Mouse (Mus musculus) hindbrain, embryonic 12.5 days (tissue): ENCODE measurements around the gene Med29. TPM values are rescaled to one million over a fixed set of nuclear protein-coding genes. Genes with fewer than 3 reads are reported as not detected.
A peak's percentile ranks its signal among the peaks of the same experiment; 100 is the strongest.

ENCODE experiments used
- ATAC-seq: fragments of 200-750 bp; cut with Nextera tagmentation; 2 replicates; pipeline ENCODE4 v1.8.0; 2017; ENCODE audit warnings: moderate TSS enrichment; ENCODE audit not compliant: low FRiP score
- H3K27ac ChIP-seq: fragments of 300-500 bp; sonication (generic); 2 replicates; pipeline ENCODE4 v1.5.1; 2016; ENCODE audit warnings: mild to moderate bottlenecking
- H3K27me3 ChIP-seq: fragments of 300-500 bp; sonication (generic); 2 replicates; pipeline ENCODE4 v1.6.1; 2016; ENCODE audit warnings: mild to moderate bottlenecking
- H3K36me3 ChIP-seq: fragments of 300-500 bp; sonication (generic); 2 replicates; pipeline ENCODE4 v1.6.1; 2016; ENCODE audit warnings: mild to moderate bottlenecking
- H3K4me1 ChIP-seq: fragments of 300-500 bp; sonication (generic); 2 replicates; pipeline ENCODE4 v1.6.1; 2016
- H3K4me2 ChIP-seq: fragments of 300-500 bp; sonication (generic); replicated peaks from 2 replicates; pipeline ENCODE4 v1.6.1; 2016; ENCODE audit warnings: mild to moderate bottlenecking
- H3K4me3 ChIP-seq: fragments of 300-500 bp; sonication (generic); 2 replicates; pipeline ENCODE4 v1.5.1; 2016; ENCODE audit warnings: mild to moderate bottlenecking
- H3K9ac ChIP-seq: fragments of 300-500 bp; sonication (generic); 2 replicates; pipeline ENCODE4 v1.6.1; 2016; ENCODE audit warnings: mild to moderate bottlenecking, moderate library complexity
- H3K9me3 ChIP-seq: fragments of 300-500 bp; sonication (generic); replicated peaks from 2 replicates; pipeline ENCODE4 v1.6.1; 2016; ENCODE audit warnings: mild to moderate bottlenecking
- WGBS: fragments of 180-500 bp; shearing (Covaris S2); methylation state at CpG from one replicate; pipeline ENCODE4 v1.1.7; 2016; 5-methylcytosine and 5-hydroxymethylcytosine counted together
- polyA plus RNA-seq: library from polyadenylated mRNA; unstranded; fragments of >200 nt; fragmentation: Nextera tagmentation; extraction: Ambion mirVana; gene quantifications from 2 replicates; pipeline ENCODE4 v1.2.1, GENCODE M21; 2016

Med29 gene
- polyA plus RNA-seq, 1 experiment from 2014 or later = 42.2 TPM

DNA sequence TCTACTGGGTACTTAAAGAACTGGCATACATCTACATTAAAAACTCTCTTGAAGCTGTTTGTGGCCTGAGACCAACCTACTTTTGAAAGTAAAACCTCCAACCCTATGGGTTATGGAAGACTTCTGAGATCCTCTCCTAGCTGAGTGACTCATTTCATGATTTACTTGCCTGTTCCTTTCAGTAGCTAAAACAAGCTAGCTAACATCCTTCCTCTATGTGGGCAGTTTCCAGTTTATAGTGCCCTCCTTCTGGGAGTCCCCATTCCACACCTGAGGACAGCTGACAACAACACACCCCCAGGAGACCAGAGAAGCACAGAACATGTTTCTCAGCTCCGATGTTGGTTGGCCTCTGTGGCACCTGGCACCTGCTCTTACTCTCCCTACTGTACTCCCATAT lies 30.5 kb upstream of the Med29 start:
- Histone ChIP-seq H3K4me2 (no peak overlapping the region), H3K9ac (no peak overlapping the region), H3K27ac (no peak overlapping the region), H3K4me3 (no peak overlapping the region), H3K9me3 (no peaks in the 10 kb centered on the region), H3K36me3 (peaks cover 58% of the 10 kb centered on the region), H3K4me1 (no peaks in the 10 kb centered on the region), H3K27me3 (no peaks in the 10 kb centered on the region)
- WGBS = 92% methylated on average over 1 of the region's 1 CpGs
- ATAC-seq = no peak

DNA sequence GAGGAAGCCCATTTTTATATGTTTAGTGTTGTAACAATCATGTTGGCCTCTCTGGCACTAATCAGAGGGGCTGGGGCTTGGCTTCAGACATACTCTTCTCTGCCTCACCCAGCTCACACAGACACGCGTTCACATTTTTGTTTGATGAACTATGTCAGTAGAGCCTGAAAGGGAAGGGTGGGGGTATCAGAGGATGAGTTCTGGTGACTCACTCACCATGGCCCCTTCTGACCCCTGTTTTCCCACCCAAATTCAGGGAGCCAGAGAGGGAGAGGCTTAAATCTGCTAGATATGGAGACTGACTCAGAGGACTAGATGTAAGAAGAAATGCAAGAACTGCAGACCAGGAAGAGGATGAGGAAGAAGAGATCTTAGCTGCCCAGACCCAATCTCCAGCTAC lies 26.9 kb upstream of the Med29 start:
- no peak overlapping the region for H3K9ac ChIP-seq
- no peak for ATAC-seq
- peaks cover 82% of the 10 kb centered on the region for H3K36me3 ChIP-seq
- H3K27me3 ChIP-seq = no peaks in the 10 kb centered on the region
- H3K4me2 ChIP-seq = no peak overlapping the region
- no peak overlapping the region for H3K4me3 ChIP-seq
- no peak overlapping the region for H3K27ac ChIP-seq
- H3K4me1 ChIP-seq = no peaks in the 10 kb centered on the region
- WGBS = 96% methylated on average over 2 of the region's 2 CpGs
- no peaks in the 10 kb centered on the region for H3K9me3 ChIP-seq

GRCm38 (mm10) chr7:28418096-28418670 lies 25.7 kb upstream of the Med29 start:
- peaks cover 83% of the 10 kb centered on the region for H3K36me3 ChIP-seq
- H3K27me3 ChIP-seq = no peaks in the 10 kb centered on the region
- WGBS = 90% methylated on average over 8 of the region's 8 CpGs
- no peak overlapping the region for H3K27ac ChIP-seq
- no peak overlapping the region for H3K4me2 ChIP-seq
- no peak overlapping the region for H3K4me3 ChIP-seq
- no peaks in the 10 kb centered on the region for H3K4me1 ChIP-seq
- H3K9me3 ChIP-seq = no peaks in the 10 kb centered on the region
- H3K9ac ChIP-seq = no peak overlapping the region
- no peak for ATAC-seq

DNA sequence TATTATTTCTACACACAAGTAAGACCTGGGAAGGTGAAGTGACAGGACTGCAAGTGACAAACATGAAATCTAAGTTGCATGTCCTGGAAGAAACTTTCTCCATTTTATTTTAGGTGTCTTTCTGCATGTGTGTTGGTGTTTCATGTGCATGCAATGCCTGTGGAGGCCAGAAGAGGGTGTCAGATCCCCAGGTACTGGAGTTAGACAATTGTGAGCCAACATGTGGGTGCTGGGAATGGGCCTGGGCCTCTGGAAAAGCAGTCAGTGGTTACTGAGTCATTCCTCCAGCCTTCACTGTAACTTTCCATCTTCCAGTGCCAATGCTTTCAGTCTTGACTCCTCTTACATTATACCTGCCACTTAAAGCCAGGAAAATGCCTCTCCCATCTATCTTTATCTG lies 24.9 kb upstream of the Med29 start:
- no peaks in the 10 kb centered on the region for H3K27me3 ChIP-seq
- no peak overlapping the region for H3K4me2 ChIP-seq
- H3K9ac ChIP-seq = no peak overlapping the region
- no peak for ATAC-seq
- H3K4me1 ChIP-seq = no peaks in the 10 kb centered on the region
- peaks cover 83% of the 10 kb centered on the region for H3K36me3 ChIP-seq
- no peaks in the 10 kb centered on the region for H3K9me3 ChIP-seq
- H3K27ac ChIP-seq = no peak overlapping the region
- H3K4me3 ChIP-seq = no peak overlapping the region

GRCm38 (mm10) chr7:28412826-28413225 lies 20.3 kb upstream of the Med29 start:
- Histone ChIP-seq H3K9ac (no peak overlapping the region), H3K4me1 (no peaks in the 10 kb centered on the region), H3K36me3 (peaks cover 82% of the 10 kb centered on the region), H3K9me3 (no peaks in the 10 kb centered on the region), H3K4me3 (no peak overlapping the region), H3K27me3 (no peaks in the 10 kb centered on the region), H3K27ac (no peak overlapping the region), H3K4me2 (no peak overlapping the region)
- WGBS = 89% methylated on average over 4 of the region's 4 CpGs
- ATAC-seq = no peak

DNA sequence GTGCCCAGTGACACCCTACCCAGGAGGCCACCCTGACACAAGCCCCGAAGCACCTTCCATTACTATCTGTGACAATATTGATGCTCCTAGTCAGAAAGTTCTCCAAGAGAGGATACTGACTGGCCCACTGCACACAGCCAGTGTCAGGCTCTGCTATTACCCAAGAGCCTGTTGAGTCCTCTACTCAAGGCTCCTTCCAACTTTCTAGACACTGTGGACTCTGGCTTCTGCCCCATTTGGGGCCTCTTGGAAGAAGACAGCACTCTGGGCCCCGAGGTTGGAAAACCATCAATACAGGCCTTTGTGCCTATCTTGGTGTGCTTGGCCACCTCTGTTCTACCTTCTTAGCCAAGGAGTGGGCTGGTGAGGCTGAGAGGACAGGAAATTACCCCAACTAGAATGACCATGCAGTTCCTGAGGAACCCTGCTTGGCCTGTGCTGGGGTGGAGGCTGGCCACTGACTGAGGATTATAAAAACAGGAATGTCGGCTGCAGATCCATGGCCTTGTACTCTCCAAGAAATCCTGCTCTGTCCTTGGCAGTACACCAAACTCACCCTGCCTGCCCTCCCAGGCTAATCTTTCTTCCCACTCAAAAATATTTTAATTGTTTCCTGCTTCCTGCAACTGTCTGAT lies 18.4 kb upstream of the Med29 start:
- ATAC-seq = no peak
- Histone ChIP-seq H3K9me3 (no peaks in the 10 kb centered on the region), H3K27me3 (no peaks in the 10 kb centered on the region), H3K27ac (no peak overlapping the region), H3K9ac (no peak overlapping the region), H3K4me3 (no peak overlapping the region), H3K36me3 (peaks cover 87% of the 10 kb centered on the region), H3K4me1 (no peaks in the 10 kb centered on the region), H3K4me2 (no peak overlapping the region)
- 86% methylated on average over 3 of the region's 3 CpGs for WGBS

- H3K36me3 ChIP-seq = peaks cover 89% of the 10 kb centered on the region
- H3K27ac ChIP-seq = no peak overlapping the region
- H3K4me1 ChIP-seq = no peaks in the 10 kb centered on the region
- 86% methylated on average over 3 of the region's 3 CpGs for WGBS
- H3K4me3 ChIP-seq = no peak overlapping the region
- H3K27me3 ChIP-seq = no peaks in the 10 kb centered on the region
- H3K9ac ChIP-seq = no peak overlapping the region
- H3K9me3 ChIP-seq = no peaks in the 10 kb centered on the region
- H3K4me2 ChIP-seq = no peak overlapping the region
- ATAC-seq = no peak
Measured at GRCm38 (mm10) chr7:28401942-28402341, 9.4 kb upstream of the Med29 start.

DNA sequence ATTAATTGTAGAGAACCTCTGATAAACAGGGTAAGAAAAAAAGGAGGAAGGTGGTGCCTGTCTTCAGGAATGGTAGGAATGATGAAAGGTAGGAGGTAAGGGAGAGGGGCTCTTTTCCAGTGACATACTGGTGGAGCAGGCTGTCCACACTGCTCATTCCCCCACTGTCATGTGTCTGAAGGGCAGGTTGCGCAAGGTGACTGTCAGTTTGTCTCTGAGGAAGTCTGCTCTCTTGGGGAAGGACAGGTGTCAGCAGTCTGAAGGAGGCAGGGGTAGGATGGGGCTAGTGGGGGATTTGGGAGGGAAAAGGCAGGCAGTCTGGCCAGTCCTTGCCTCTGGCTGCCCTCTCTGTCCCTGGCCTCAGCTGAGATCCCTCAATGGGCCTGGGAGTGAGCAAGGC lies 8.5 kb upstream of the Med29 start:
- WGBS = 100% methylated on average over 1 of the region's 1 CpGs
- Histone ChIP-seq H3K36me3 (peaks cover 89% of the 10 kb centered on the region), H3K27ac (no peak overlapping the region), H3K9me3 (no peaks in the 10 kb centered on the region), H3K27me3 (no peaks in the 10 kb centered on the region), H3K4me2 (no peak overlapping the region), H3K9ac (no peak overlapping the region), H3K4me3 (no peak overlapping the region), H3K4me1 (no peaks in the 10 kb centered on the region)
- ATAC-seq = no peak

DNA sequence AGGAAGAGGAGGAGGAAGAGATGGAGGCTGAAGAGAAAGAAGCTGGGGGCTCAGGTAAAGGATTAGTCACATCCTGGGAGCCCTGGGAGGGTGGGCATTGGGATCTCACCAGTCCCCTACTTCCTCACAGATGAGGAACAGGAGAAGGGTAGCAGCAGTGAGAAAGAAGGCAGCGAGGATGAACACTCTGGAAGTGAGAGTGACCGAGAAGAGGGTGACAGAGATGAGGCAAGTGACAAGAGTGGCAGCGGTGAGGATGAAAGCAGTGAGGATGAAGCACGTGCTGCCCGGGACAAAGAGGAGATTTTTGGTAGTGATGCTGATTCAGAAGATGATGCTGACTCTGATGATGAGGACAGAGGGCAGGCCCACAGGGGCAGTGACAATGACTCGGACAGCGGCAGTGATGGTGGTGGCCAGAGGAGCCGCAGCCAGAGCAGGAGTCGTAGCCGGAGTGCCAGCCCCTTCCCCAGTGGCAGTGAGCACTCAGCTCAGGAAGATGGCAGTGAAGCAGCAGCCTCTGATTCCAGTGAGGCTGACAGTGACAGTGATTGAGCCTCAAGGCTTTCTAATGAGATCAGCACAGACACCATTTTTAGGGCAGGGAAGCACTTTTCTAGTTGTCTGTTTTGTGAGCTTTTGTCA lies 6.3 kb upstream of the Med29 start:
- H3K27me3 ChIP-seq = no peaks in the 10 kb centered on the region
- H3K36me3 ChIP-seq = peaks cover 80% of the 10 kb centered on the region
- H3K27ac ChIP-seq = no peak overlapping the region
- no peak overlapping the region for H3K9ac ChIP-seq
- no peaks in the 10 kb centered on the region for H3K9me3 ChIP-seq
- peaks cover 3% of the 10 kb centered on the region for H3K4me1 ChIP-seq
- H3K4me2 ChIP-seq = no peak overlapping the region
- 91% methylated on average over 10 of the region's 10 CpGs for WGBS
- no peak for ATAC-seq
- H3K4me3 ChIP-seq = no peak overlapping the region

DNA sequence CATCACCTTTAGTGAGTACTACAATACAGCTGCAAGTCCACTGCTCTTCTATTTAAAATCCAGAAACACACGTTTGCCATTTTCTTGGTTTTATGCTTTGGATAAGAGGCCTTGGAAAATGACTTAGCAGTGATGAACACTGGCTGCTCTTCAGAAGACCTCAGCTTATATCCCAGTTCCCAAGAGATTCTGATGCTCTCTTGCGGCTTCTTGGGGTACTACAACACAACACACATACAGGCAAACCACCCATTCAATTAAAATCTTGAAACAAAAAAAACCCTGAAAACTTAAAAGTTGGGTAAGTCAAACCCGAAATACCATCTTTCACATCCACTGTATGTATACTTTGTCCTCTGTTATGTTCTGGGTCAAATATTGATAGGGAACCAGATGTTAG lies 5.5 kb upstream of the Med29 start:
- Histone ChIP-seq H3K4me3 (no peak overlapping the region), H3K4me2 (no peak overlapping the region), H3K4me1 (peaks cover 9% of the 10 kb centered on the region), H3K9ac (no peak overlapping the region), H3K27ac (no peak overlapping the region), H3K27me3 (no peaks in the 10 kb centered on the region), H3K36me3 (peaks cover 72% of the 10 kb centered on the region), H3K9me3 (no peaks in the 10 kb centered on the region)
- ATAC-seq = no peak
- WGBS = 72% methylated on average over 3 of the region's 3 CpGs

DNA sequence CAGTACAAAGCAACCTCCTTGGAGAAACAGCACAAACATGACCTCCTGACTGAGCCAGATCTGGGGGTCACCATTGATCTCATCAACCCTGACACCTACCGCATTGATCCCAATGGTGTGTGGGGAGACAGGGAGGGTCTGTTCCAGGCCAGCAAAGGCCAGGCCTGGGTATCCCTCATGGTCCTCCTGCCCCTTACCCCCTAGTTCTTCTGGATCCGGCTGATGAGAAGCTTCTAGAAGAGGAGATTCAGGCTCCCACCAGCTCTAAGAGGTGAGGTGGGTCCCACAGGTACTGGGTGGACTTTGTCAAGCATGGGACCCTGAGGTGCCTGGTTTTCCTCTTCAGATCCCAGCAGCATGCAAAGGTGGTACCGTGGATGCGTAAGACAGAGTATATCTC lies 2.9 kb upstream of the Med29 start:
- peaks cover 51% of the 10 kb centered on the region for H3K36me3 ChIP-seq
- ATAC-seq = no peak
- no peak overlapping the region for H3K9ac ChIP-seq
- no peak overlapping the region for H3K27ac ChIP-seq
- WGBS = 95% methylated on average over 4 of the region's 4 CpGs
- H3K9me3 ChIP-seq = no peaks in the 10 kb centered on the region
- H3K27me3 ChIP-seq = no peaks in the 10 kb centered on the region
- no peak overlapping the region for H3K4me3 ChIP-seq
- no peak overlapping the region for H3K4me2 ChIP-seq
- H3K4me1 ChIP-seq = peaks cover 18% of the 10 kb centered on the region

DNA sequence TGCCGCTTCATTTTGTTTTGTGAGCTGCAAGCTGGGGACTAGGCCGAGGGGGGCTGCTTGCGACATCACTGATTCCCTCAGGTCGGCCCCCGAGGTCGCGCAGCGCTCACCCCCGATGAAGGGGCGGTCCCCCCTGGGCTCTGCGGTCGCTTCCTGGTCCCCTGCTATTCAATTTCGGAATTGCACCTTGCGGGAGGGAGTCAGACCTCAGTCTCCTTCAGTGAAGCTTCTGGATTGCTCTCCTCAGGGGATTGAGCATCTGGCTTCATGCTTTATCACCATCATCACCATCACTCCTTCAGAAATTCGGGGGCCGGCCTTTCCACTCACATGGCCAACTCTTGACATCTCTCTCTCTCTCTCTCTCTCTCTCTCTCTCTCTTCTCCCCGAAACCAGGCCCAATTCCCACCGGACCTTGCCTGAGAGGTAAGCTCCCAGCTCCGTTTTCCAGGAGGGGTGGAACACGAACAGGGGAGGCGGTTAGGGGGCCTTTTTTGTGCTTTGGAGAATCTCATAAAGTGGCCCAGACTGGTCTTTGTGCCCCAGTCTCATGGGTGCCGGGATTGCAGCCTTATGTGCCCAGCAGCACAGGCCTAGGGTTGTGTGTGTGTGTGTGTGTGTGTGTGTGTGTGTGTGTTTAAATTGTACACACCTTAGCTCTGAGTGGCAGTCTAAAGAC lies 904 bp upstream of the Med29 start:
- Histone ChIP-seq H3K4me3 (peak overlapping the region; percentile 91), H3K9me3 (no peaks in the 10 kb centered on the region), H3K27me3 (no peaks in the 10 kb centered on the region), H3K36me3 (peaks cover 54% of the 10 kb centered on the region), H3K9ac (peak overlapping the region; percentile 76), H3K4me1 (peaks cover 18% of the 10 kb centered on the region), H3K27ac (peak overlapping the region; percentile 86), H3K4me2 (peak overlapping the region; percentile 99)
- no peak; the same call in 1 of the 2 replicates for ATAC-seq
- 6% methylated on average over 22 of the region's 22 CpGs for WGBS
